Mouse (Mus musculus): ENCODE data around the gene A2m.

DNA sequence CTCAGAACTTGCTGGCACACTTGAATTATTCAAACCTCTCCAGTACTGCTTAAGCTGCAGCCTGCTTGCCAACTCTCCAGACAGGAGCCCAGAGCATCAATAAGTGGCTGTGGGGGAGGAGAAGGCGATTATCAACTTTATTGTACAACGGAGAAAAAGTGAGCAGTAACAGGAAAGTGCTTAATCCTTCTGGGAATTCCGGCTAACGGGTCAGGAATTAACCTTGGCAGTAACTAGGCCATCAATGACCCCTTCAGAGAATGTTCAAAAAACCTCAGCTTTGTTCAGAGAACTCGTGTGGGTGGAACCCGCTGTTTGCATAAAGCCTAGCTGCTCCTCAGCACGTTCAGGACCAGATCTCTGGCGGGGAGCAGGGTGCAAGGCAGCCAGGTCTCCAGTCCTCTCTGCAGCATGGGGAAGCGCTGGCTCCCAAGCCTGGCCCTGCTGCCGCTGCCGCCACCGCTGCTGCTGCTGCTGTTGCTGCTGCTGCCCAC lies 749 bp downstream of the A2m start:
- TF ChIP-seq POLR2A (IDR thresholded peaks at IDR 0.05; ENCODE audit: control insufficient read depth, low read depth, low read length) (no peak), CTCF (IDR thresholded peaks at IDR 0.05; ENCODE audit: control insufficient read depth, insufficient read depth, insufficient replicate concordance, low read depth, low read length) (no peak)

Measured in testis, adult 2 months (tissue).